Mouse (Mus musculus) CH12.LX (cell line): ENCODE results near the gene Col18a1. TPM values are rescaled to one million over a fixed set of nuclear protein-coding genes. Genes with fewer than 3 reads are reported as not detected.
A peak's percentile ranks its signal among the peaks of the same experiment; 100 is the strongest.

Source experiments
- DNase-seq: peaks from one replicate; pipeline ENCODE4 v3.0.0-alpha.2; 2013; ENCODE audit errors: extremely low read depth
- H3K27ac ChIP-seq: 2 replicates; pipeline ENCODE4 v1.5.1; 2012; ENCODE audit warnings: low read depth, mild to moderate bottlenecking, control low read depth, moderate library complexity; ENCODE audit not compliant: insufficient read depth
- H3K27me3 ChIP-seq: replicated peaks from 2 replicates; pipeline ENCODE3; 2012; ENCODE audit warnings: inconsistent platforms
- H3K36me3 ChIP-seq, 2 experiments: replicated peaks in 1 of 2; 2 replicates each; pipeline versions ENCODE3 to v1.6.1; 2012; ENCODE audit warnings: inconsistent platforms in 1 of 2, low read length in 1 of 2, mild to moderate bottlenecking in 1 of 2, mixed read lengths in 1 of 2, moderate library complexity in 1 of 2; ENCODE audit not compliant: control insufficient read depth in 1 of 2, insufficient read depth in 1 of 2
- H3K4me1 ChIP-seq, 2 experiments: 2 replicates each; pipeline ENCODE4 v1.6.1; 2012; ENCODE audit warnings: inconsistent platforms in 1 of 2, moderate library complexity in 1 of 2; ENCODE audit not compliant: insufficient read depth in 2 of 2, control insufficient read depth in 1 of 2
- H3K4me2 ChIP-seq: 2 replicates; pipeline ENCODE4 v1.6.1; 2012; ENCODE audit warnings: low read depth, mild to moderate bottlenecking, control low read depth; ENCODE audit not compliant: poor library complexity, insufficient read depth, severe bottlenecking
- H3K4me3 ChIP-seq, 3 experiments: fragments of 150-350 bp in 1 of 3; sonication (generic) in 1 of 3; replicated peaks in 1 of 3; 2 replicates each; pipeline versions ENCODE3 to v1.5.1; 2011 to 2012; ENCODE audit warnings: low read depth in 2 of 3, low read length in 2 of 3, mild to moderate bottlenecking in 2 of 3, moderate library complexity in 2 of 3, control low read depth in 1 of 3, improper control_type of control experiment in 1 of 3, inconsistent platforms in 1 of 3, mixed read lengths in 1 of 3; ENCODE audit not compliant: poor library complexity in 1 of 3
- H3K79me2 ChIP-seq: replicated peaks from 2 replicates; pipeline ENCODE4 v1.6.1; 2012; ENCODE audit warnings: mild to moderate bottlenecking, moderate library complexity; ENCODE audit not compliant: control insufficient read depth, poor library complexity, insufficient read depth, severe bottlenecking; ENCODE audit errors: extremely low read depth
- H3K9ac ChIP-seq: 2 replicates; pipeline ENCODE4 v1.6.1; 2012; ENCODE audit warnings: low read depth, mild to moderate bottlenecking, control low read depth, moderate library complexity; ENCODE audit not compliant: insufficient read depth
- H3K9me3 ChIP-seq: replicated peaks from 2 replicates; pipeline ENCODE3; 2012; ENCODE audit warnings: low read length, inconsistent platforms, mixed read lengths
- BHLHE40 ChIP-seq: IDR thresholded peaks from 2 replicates; pipeline ENCODE4 v1.6.1; 2011; ENCODE audit warnings: mild to moderate bottlenecking, low read depth, low read length, improper control_type of control experiment
- CHD1 ChIP-seq: IDR thresholded peaks from 2 replicates; pipeline ENCODE4 v1.6.1; 2012; ENCODE audit warnings: low read depth, low read length, improper control_type of control experiment, inconsistent platforms
- CHD2 ChIP-seq: IDR thresholded peaks from 2 replicates; pipeline ENCODE4 v1.6.1; 2011; ENCODE audit warnings: low read length, improper control_type of control experiment
- CTCF ChIP-seq, 2 experiments: IDR thresholded peaks in 1 of 2; conservative IDR thresholded peaks in 1 of 2; 2 replicates each; pipeline ENCODE4 v1.5.1; 2011 to 2012; ENCODE audit warnings: low read depth in 2 of 2, low read length in 2 of 2, improper control_type of control experiment in 1 of 2, inconsistent platforms in 1 of 2, mild to moderate bottlenecking in 1 of 2, moderate library complexity in 1 of 2
- ELF1 ChIP-seq: IDR thresholded peaks from 2 replicates; pipeline ENCODE4 v1.6.1; 2014; ENCODE audit warnings: low read depth, mild to moderate bottlenecking, inconsistent platforms, low read length, improper control_type of control experiment
- EP300 ChIP-seq: IDR thresholded peaks from 2 replicates; pipeline ENCODE4 v1.6.1; 2011; ENCODE audit warnings: low read length, improper control_type of control experiment
- ETS1 ChIP-seq: conservative IDR thresholded peaks from 2 replicates; pipeline ENCODE4 v1.6.1; 2012; ENCODE audit warnings: low read depth, mild to moderate bottlenecking, inconsistent platforms, low read length, improper control_type of control experiment, moderate library complexity
- GABPA ChIP-seq: IDR thresholded peaks from 2 replicates; pipeline ENCODE4 v1.6.1; 2012; ENCODE audit warnings: low read depth, low read length, improper control_type of control experiment, inconsistent platforms; ENCODE audit not compliant: insufficient replicate concordance
- IRF4 ChIP-seq: IDR thresholded peaks from 2 replicates; pipeline ENCODE4 v1.6.1; 2014; ENCODE audit warnings: low read depth, mild to moderate bottlenecking, inconsistent platforms, low read length, improper control_type of control experiment
- JUN ChIP-seq: IDR thresholded peaks from 2 replicates; pipeline ENCODE4 v1.6.1; 2011; ENCODE audit warnings: low read depth, mild to moderate bottlenecking, low read length, improper control_type of control experiment, moderate library complexity; ENCODE audit not compliant: insufficient read depth
- KAT2A ChIP-seq: IDR thresholded peaks from 2 replicates; pipeline ENCODE4 v1.6.1; 2012; ENCODE audit warnings: low read length, improper control_type of control experiment, inconsistent platforms; ENCODE audit not compliant: insufficient replicate concordance
- MAFK ChIP-seq: IDR thresholded peaks from 2 replicates; pipeline ENCODE4 v1.6.1; 2011; ENCODE audit warnings: low read length, improper control_type of control experiment; ENCODE audit not compliant: insufficient replicate concordance
- MAZ ChIP-seq: IDR thresholded peaks from 2 replicates; pipeline ENCODE4 v1.6.1; 2012; ENCODE audit warnings: low read depth, mild to moderate bottlenecking, inconsistent platforms, low read length, improper control_type of control experiment, moderate library complexity
- MEF2A ChIP-seq: IDR thresholded peaks from 2 replicates; pipeline ENCODE4 v1.6.1; 2014; ENCODE audit warnings: low read depth, mild to moderate bottlenecking, inconsistent platforms, low read length, improper control_type of control experiment, borderline replicate concordance
- MXI1 ChIP-seq: IDR thresholded peaks from 2 replicates; pipeline ENCODE4 v1.6.1; 2011; ENCODE audit warnings: mild to moderate bottlenecking, low read depth, low read length, improper control_type of control experiment
- NELFE ChIP-seq: IDR thresholded peaks from 2 replicates; pipeline ENCODE4 v1.6.1; 2011; ENCODE audit warnings: low read depth, low read length, improper control_type of control experiment
- NRF1 ChIP-seq: IDR thresholded peaks from 2 replicates; pipeline ENCODE4 v1.6.1; 2014; ENCODE audit warnings: low read depth, mild to moderate bottlenecking, inconsistent platforms, low read length, improper control_type of control experiment, moderate library complexity
- PAX5 ChIP-seq: IDR thresholded peaks from 2 replicates; pipeline ENCODE4 v1.6.1; 2012; ENCODE audit warnings: low read length, inconsistent platforms, mixed read lengths
- POLR2A ChIP-seq: IDR thresholded peaks from 2 replicates; pipeline ENCODE4 v1.6.1; 2011; ENCODE audit warnings: low read depth, mild to moderate bottlenecking, improper control_type of control experiment, low read length
- RCOR1 ChIP-seq: conservative IDR thresholded peaks from 2 replicates; pipeline ENCODE4 v1.6.1; 2012; ENCODE audit warnings: low read depth, mild to moderate bottlenecking, inconsistent platforms, low read length, improper control_type of control experiment
- SMC3 ChIP-seq: IDR thresholded peaks from 2 replicates; pipeline ENCODE4 v1.6.1; 2011; ENCODE audit warnings: low read depth, low read length, improper control_type of control experiment
- TBP ChIP-seq: conservative IDR thresholded peaks from 2 replicates; pipeline ENCODE4 v1.6.1; 2011; ENCODE audit warnings: low read depth, low read length, improper control_type of control experiment
- TCF12 ChIP-seq: IDR thresholded peaks from 2 replicates; pipeline ENCODE4 v1.6.1; 2014; ENCODE audit warnings: low read depth, mild to moderate bottlenecking, inconsistent platforms, low read length, improper control_type of control experiment
- USF1 ChIP-seq: IDR thresholded peaks from 2 replicates; pipeline ENCODE4 v1.6.1; 2014; ENCODE audit warnings: low read depth, mild to moderate bottlenecking, inconsistent platforms, low read length, improper control_type of control experiment
- USF2 ChIP-seq: conservative IDR thresholded peaks from 2 replicates; pipeline ENCODE4 v1.6.1; 2011; ENCODE audit warnings: low read depth, low read length, improper control_type of control experiment
- ZC3H11A ChIP-seq: IDR thresholded peaks from 2 replicates; pipeline ENCODE4 v1.6.1; 2012; ENCODE audit warnings: low read depth, mild to moderate bottlenecking, inconsistent platforms, low read length, improper control_type of control experiment
- ZKSCAN1 ChIP-seq: IDR thresholded peaks from 2 replicates; pipeline ENCODE4 v1.6.1; 2012; ENCODE audit warnings: low read depth, inconsistent platforms, low read length, improper control_type of control experiment, borderline replicate concordance
- ZNF384 ChIP-seq: IDR thresholded peaks from 2 replicates; pipeline ENCODE4 v1.6.1; 2012; ENCODE audit warnings: low read depth, low read length, improper control_type of control experiment, inconsistent platforms
- dilution Hi-C: fragments of 300-500 bp; cut with MboI; formaldehyde crosslinking; loops from 2 replicates; pipeline ENCODE4 v1.14.3; 2020; ENCODE audit warnings: low sequenced_read_pairs; ENCODE audit not compliant: extremely low pct_unique_long_range_greater_than_20kb, extremely low pct_ligation_motif_present
- in situ Hi-C: fragments of 300-500 bp; cut with MboI; formaldehyde crosslinking; loops from 3 replicates; pipeline ENCODE4 v1.14.3; 2019; ENCODE audit warnings: low sequenced_read_pairs, low pct_ligation_motif_present, low pct_unique_long_range_greater_than_20kb, mixed read lengths
- polyA plus RNA-seq: library from polyadenylated mRNA; unstranded; fragments of >175 nt; gene quantifications from 2 replicates; pipeline ENCODE4 v1.2.1, GENCODE M21; 2012; ENCODE audit warnings: low read depth; ENCODE audit not compliant: insufficient read length
- total RNA-seq, 2 experiments: library from RNA; depleted of rRNA; stranded (reverse); fragments of 300-350 nt in 1 of 2; fragments of >200 nt in 1 of 2; gene quantifications; 2 replicates each; pipeline ENCODE4 v1.2.3; 2012 to 2014

Col18a1 gene
- total and polyA plus RNA-seq, 3 experiments: 0.17 to 14.5 (median 1.7) TPM

DNA sequence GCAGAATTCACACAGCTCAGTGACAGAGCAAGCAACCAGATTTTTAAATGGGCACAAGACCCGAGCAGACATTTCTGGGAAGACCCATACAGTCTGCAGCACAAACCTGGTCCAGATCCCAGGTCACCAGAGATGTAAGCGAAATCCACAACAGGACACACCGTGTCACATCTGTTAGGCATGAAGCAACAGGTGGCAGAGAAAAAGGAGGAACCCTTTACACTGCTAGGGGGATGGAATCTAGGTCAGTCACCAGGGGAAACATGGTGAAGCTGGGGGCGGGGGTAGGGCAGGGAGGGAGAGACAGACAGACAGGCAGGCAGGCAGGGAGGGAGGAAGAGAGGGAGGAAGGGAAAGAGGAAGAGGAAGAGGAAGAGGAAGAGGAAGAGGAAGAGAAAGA is 58.2 kb downstream of the Col18a1 start:
- Histone ChIP-seq H3K4me3 (no peak overlapping the region), H3K36me3 (no peaks in the 10 kb centered on the region), H3K4me1 (peaks cover 0 to 19% of the 10 kb centered on the region in 2 experiments; a peak in 3 of 4 replicates), H3K4me2 (no peak overlapping the region), H3K9ac (no peak overlapping the region)
- no peak for DNase-seq
- TF ChIP-seq CTCF (conservative IDR thresholded peaks at IDR 0.05 in 1 of 2, IDR thresholded peaks at IDR 0.05 in 1 of 2; ENCODE audit: low read depth in 2 of 2, low read length in 2 of 2) (no peak), TBP (no peak), KAT2A (no peak), BHLHE40 (no peak)
- TF ChIP-seq, all 38 proteins: peak for 0
- in situ Hi-C loops (no loop called here), dilution Hi-C loops (no loop called here)
- Histone ChIP-seq H3K27me3 (peaks cover 52% of the 10 kb centered on the region), H3K79me2 (no peaks in the 10 kb centered on the region), H3K9me3 (peaks cover 8% of the 10 kb centered on the region), H3K27ac (peak overlapping the region; percentile 25; the same call in 1 of the 2 replicates)

DNA sequence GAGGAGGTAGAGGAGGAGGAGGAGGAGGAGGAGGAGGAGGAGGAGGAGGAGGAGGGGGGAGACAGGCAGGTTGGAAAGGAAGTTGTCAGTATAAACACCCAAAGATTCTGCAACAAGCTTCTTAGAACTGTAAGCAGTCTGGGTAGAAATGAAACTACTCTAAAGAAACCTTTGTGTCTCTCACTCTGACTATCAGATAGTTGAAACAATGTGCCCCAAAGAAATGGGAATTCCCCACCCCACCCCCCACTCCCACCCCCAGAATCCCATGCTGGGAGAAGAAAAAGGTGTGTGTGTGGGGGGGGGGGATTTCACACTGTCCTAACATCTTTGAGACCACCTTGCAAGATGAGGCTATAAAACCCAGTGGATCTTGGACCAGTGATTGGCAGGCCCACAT is 62.0 kb downstream of the Col18a1 start:
- peak overlapping the region; percentile 54 for H3K27ac ChIP-seq
- peaks cover 8% of the 10 kb centered on the region for H3K9me3 ChIP-seq
- no peak overlapping the region for H3K9ac ChIP-seq
- no peak for DNase-seq
- in situ Hi-C loops (no loop called here), dilution Hi-C loops (no loop called here)
- peaks cover 0 to 22% of the 10 kb centered on the region in 2 experiments; a peak in 3 of 4 replicates for H3K4me1 ChIP-seq
- TF ChIP-seq ZKSCAN1: no peak
- no peak for TF ChIP-seq ELF1
- peak; percentile 85 for TF ChIP-seq IRF4
- no peak for TF ChIP-seq ZNF384
- no peak for TF ChIP-seq POLR2A
- no peak for TF ChIP-seq MAFK
- peak; percentile 47; the same call in 1 of the 2 replicates for TF ChIP-seq TCF12
- TF ChIP-seq SMC3: no peak
- TF ChIP-seq USF1: no peak
- TF ChIP-seq NELFE: no peak
- TF ChIP-seq EP300: peak; percentile 65
- no peak for TF ChIP-seq MXI1
- no peak for TF ChIP-seq CHD1
- TF ChIP-seq PAX5: no peak
- no peak for TF ChIP-seq GABPA
- TF ChIP-seq MEF2A: no peak
- TF ChIP-seq BHLHE40: 0 out of 2 replicates have a peak, but pooled peaks have one; percentile 11
- TF ChIP-seq ZC3H11A: no peak
- TF ChIP-seq CTCF (conservative IDR thresholded peaks at IDR 0.05 in 1 of 2, IDR thresholded peaks at IDR 0.05 in 1 of 2; ENCODE audit: low read depth in 2 of 2, low read length in 2 of 2): no peak
- no peak for TF ChIP-seq NRF1
- TF ChIP-seq RCOR1: no peak
- 0 out of 2 replicates have a peak, but pooled peaks have one; percentile 11 for TF ChIP-seq CHD2
- TF ChIP-seq KAT2A: no peak
- TF ChIP-seq ETS1: no peak; the same call in 1 of the 2 replicates
- TF ChIP-seq MAZ: peak; percentile 47; the same call in 1 of the 2 replicates
- TF ChIP-seq JUN: peak; percentile 38; the same call in 1 of the 2 replicates
- TF ChIP-seq USF2: no peak
- no peaks in the 10 kb centered on the region for H3K79me2 ChIP-seq
- peak overlapping the region; percentile 42; the same call in 1 of the 2 replicates for H3K4me2 ChIP-seq
- no peak overlapping the region for H3K4me3 ChIP-seq
- peaks cover 44% of the 10 kb centered on the region for H3K27me3 ChIP-seq
- H3K36me3 ChIP-seq: no peaks in the 10 kb centered on the region
